Mouse (Mus musculus): ENCODE results near the gene Sfr1.

GRCm38 (mm10) chr19:47697067-47697466 lies 34.4 kb upstream of the Sfr1 start:
- no peak for TF ChIP-seq CTCF (IDR thresholded peaks at IDR 0.05; ENCODE audit: borderline replicate concordance, insufficient read depth, low read depth, low read length)
- TF ChIP-seq POLR2A (IDR thresholded peaks at IDR 0.05; ENCODE audit: borderline replicate concordance, insufficient read depth, low read length) = no peak

Data from cerebellum, adult 2 months (tissue).